Mouse (Mus musculus) megakaryocyte, embryonic 14.5 days (primary cell): ENCODE data around the gene Rsph9. TPM values are rescaled to one million over a fixed set of nuclear protein-coding genes. Genes with fewer than 3 reads are reported as not detected.

ENCODE experiments used
- H3K27me3 ChIP-seq: replicated peaks from 2 replicates; pipeline ENCODE3; 2012; ENCODE audit warnings: inconsistent platforms
- H3K36me3 ChIP-seq: replicated peaks from 2 replicates; pipeline ENCODE3; 2012; ENCODE audit warnings: low read length, inconsistent platforms, mixed read lengths
- H3K4me1 ChIP-seq: 2 replicates; pipeline ENCODE4 v1.6.1; 2012; ENCODE audit warnings: inconsistent platforms
- H3K4me3 ChIP-seq: replicated peaks from 2 replicates; pipeline ENCODE3; 2012; ENCODE audit warnings: moderate library complexity, mild to moderate bottlenecking, inconsistent platforms
- H3K9me3 ChIP-seq: 2 replicates; pipeline ENCODE4 v1.6.1; 2012; ENCODE audit warnings: inconsistent platforms
- FLI1 ChIP-seq: IDR thresholded peaks from 2 replicates; pipeline ENCODE4 v1.6.1; 2012; ENCODE audit warnings: low read length, inconsistent platforms, mixed read lengths
- GATA1 ChIP-seq: IDR thresholded peaks from 3 replicates; pipeline ENCODE4 v1.6.1; 2012; ENCODE audit warnings: mixed read lengths, low read length, inconsistent platforms, borderline replicate concordance
- polyA plus RNA-seq: library from polyadenylated mRNA; stranded (reverse); fragments of >175 nt; gene quantifications from 2 replicates; pipeline ENCODE4 v1.2.3, GENCODE M21; 2012; ENCODE audit warnings: low replicate concordance; ENCODE audit not compliant: insufficient read depth

Rsph9 gene
- polyA plus RNA-seq, 1 experiment, result not detected

DNA sequence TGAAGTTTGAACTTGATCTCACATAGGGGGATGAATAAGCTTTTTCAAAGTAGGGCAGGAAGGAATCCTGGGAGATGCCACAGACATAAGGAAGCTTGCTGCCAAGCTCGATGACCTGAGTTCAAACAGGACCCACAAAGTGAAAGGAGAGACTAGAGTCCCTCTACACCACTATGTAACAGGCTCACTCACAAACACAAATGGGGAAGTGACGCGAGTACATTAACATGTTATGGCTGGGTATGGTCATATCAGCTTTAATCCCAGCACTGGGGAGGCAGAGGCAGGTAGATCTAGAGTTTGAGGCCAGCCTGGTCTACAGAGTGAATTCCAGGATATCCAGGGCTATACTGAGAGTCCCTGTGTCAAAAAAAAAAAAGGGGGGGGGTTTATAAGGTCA is 10.3 kb upstream of the Rsph9 start:
- peak overlapping the region; percentile 18 for H3K4me3 ChIP-seq

DNA sequence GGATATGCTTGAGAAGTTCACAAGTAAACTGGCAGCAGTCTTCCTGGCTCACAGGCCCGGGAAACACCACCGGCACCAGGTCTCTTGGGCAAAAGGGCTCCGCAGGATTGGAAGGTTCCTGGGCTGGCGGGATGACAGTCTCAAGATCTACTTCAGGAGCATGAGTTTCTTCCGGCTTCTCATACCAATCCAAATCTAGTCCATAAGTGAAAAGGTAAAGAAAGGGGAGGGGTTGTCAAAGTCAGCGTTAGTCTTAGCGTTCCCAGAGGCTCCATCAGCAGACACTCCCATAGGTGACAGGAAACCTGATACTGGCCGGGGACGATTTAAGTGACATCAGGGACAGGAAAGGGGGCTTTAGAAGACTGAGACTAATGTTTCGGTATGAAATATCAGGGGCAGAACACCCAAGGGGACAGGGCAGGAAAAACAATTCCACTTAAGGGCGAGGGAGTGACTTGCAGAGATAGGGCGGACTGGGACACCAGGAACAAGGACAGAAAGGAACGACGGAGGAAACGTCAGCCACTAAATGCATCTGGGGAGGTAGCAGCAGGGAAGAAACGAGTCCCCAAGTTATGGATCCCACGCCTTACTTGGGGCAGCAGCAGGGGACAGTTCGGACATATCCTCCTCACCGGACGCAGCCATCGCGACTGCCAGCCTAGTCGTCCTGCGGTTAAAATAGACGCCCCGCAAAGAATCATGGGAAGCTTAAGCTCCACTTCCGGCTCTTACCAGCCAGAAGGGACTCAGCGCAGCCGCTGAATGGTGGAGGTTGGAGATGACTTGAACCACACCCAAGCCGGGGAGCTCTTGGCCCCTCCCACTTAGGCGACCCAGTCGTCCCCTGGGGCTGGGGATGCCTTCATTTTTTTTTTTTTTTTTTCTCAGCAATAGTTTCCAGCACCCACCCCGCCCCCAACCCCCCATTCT is 9.1 kb upstream of the Rsph9 start, which contains the start of gene Mad2l1bp:
Gene Mad2l1bp (minus strand): TSS at position 707 of the 936 bp plus-strand sequence.
- H3K4me1 ChIP-seq, result peaks cover 49% of the 10 kb centered on the region
- peak within 1 kb of the TSS; percentile 98 for H3K4me3 ChIP-seq
- H3K36me3 ChIP-seq, result peaks cover 33% of the 10 kb centered on the region
- no peaks in the 10 kb centered on the region for H3K9me3 ChIP-seq
- no peaks in the 10 kb centered on the region for H3K27me3 ChIP-seq
- TF ChIP-seq FLI1 (no peak), GATA1 (no peak)

More for the DNA sequence above, 10.3 kb upstream of the Rsph9 start:
- peaks cover 22% of the 10 kb centered on the region for H3K36me3 ChIP-seq
- H3K4me1 ChIP-seq, result peaks cover 50% of the 10 kb centered on the region
- no peak for TF ChIP-seq GATA1
- TF ChIP-seq FLI1, result no peak
- no peaks in the 10 kb centered on the region for H3K27me3 ChIP-seq
- H3K9me3 ChIP-seq, result no peaks in the 10 kb centered on the region

DNA sequence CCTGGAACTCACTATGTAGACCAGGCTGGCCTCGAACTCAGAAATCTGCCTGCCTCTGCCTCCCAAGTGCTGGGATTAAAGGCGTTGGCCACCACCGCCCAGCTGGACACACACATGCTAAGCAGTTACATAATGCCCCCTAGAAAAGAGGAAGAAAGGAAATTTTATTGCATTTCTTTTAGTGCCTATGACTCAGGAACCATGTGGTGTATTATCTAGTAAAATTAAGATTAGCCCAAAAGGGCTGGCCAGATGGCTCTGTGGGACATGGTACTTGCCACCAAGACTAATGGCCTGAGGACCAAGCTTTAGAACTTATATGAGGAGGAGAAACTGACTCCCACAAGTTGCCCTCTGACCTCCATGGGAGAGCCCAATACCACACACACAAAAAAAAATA is 4.1 kb downstream of the Rsph9 start:
- TF ChIP-seq GATA1 (no peak), FLI1 (no peak)
- Histone ChIP-seq H3K27me3 (no peaks in the 10 kb centered on the region), H3K9me3 (no peaks in the 10 kb centered on the region), H3K36me3 (peaks cover 34% of the 10 kb centered on the region), H3K4me1 (peaks cover 80% of the 10 kb centered on the region), H3K4me3 (no peak overlapping the region)

DNA sequence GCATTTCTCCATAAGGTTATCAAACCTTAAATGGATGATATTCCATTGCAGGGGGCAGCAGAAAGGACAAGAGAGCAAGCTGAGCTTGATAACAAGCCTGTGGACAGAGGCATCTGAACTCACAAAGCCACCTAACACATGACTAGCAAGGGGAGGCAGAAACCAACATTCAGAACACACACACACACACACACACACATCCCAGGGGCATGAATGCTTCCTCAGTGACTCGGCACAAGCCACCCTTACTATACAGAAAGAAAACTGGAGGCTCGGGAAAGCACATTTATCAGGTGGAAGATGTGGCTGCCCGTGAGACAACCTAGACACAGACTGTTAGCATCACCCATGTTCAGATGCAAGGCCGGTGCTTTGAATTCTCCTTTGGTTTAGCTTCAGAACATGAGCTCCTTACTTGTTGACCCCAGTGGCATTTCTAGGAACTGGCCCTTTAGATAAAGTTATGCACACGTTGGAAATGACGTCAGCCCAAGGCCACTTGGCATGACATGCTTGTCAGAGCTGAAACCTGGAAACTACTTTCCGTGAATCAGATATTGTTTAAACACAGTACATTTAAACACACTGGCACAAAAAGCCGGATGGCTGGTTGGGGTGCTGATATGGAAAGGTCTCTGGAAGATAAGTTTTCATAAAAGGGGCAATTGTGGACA is 5.3 kb downstream of the Rsph9 start:
- Histone ChIP-seq H3K27me3 (no peaks in the 10 kb centered on the region), H3K36me3 (peaks cover 28% of the 10 kb centered on the region), H3K4me3 (peak overlapping the region; percentile 69), H3K9me3 (no peaks in the 10 kb centered on the region), H3K4me1 (peaks cover 70% of the 10 kb centered on the region)
- TF ChIP-seq FLI1 (no peak), GATA1 (no peak)

DNA sequence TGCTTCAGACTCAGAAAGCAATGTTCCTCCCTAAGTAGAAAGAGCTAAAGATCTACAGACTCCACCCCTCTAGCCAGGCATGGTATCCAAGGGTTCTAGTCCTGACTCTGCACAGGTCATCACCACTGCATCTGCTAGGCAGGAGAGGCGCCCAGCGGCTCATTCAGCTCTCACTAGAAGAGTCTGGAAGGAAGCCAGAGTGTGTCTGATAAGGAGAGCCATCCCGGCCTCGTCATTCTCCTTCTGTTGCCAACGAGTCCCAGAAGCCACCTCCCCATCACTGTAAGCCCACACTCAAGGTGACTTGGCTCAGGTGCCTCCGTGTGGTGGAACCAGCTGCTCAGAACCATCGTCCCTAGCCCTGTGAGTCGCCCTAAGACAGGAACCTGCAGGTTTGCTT is 11.2 kb downstream of the Rsph9 start:
- Histone ChIP-seq H3K36me3 (peaks cover 53% of the 10 kb centered on the region), H3K9me3 (no peaks in the 10 kb centered on the region), H3K27me3 (no peaks in the 10 kb centered on the region), H3K4me1 (peaks cover 52% of the 10 kb centered on the region), H3K4me3 (peak overlapping the region; percentile 4)
- no peak for TF ChIP-seq FLI1
- no peak for TF ChIP-seq GATA1

DNA sequence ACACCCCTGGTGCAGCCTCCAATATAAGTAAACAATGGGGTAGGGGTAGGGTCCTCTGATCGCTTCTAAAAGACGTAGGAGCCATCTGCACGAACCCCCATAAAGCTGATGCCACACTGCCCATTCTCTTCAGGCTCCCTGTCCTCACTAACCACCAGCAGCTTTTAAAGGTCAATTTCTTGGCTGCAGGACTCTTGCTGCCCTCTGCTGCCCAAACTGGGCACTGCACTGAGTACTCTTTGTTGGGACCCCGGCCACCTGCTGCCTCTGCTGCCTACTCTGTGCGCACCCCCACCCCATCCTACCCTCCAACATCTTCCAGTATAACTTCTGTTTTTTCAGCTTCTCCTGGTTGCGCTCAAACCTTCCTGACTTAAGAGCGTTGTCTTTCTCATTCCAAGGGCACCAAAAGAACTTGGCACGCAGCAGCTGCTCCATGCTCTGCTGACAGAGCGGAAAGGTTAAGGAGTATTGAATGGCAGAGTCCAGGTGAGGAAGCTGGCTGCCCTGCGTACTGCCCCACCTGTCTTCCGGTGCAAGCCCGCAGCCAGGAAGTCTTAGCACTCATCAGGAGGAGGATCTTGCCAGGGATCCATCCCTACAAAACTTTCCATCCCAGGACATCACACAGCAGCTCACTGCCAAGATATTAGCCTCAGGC is 11.8 kb downstream of the Rsph9 start:
- H3K4me3 ChIP-seq, result peak overlapping the region; percentile 14
- H3K27me3 ChIP-seq, result no peaks in the 10 kb centered on the region
- peaks cover 45% of the 10 kb centered on the region for H3K4me1 ChIP-seq
- no peak for TF ChIP-seq FLI1
- no peak for TF ChIP-seq GATA1
- no peaks in the 10 kb centered on the region for H3K9me3 ChIP-seq
- peaks cover 59% of the 10 kb centered on the region for H3K36me3 ChIP-seq

DNA sequence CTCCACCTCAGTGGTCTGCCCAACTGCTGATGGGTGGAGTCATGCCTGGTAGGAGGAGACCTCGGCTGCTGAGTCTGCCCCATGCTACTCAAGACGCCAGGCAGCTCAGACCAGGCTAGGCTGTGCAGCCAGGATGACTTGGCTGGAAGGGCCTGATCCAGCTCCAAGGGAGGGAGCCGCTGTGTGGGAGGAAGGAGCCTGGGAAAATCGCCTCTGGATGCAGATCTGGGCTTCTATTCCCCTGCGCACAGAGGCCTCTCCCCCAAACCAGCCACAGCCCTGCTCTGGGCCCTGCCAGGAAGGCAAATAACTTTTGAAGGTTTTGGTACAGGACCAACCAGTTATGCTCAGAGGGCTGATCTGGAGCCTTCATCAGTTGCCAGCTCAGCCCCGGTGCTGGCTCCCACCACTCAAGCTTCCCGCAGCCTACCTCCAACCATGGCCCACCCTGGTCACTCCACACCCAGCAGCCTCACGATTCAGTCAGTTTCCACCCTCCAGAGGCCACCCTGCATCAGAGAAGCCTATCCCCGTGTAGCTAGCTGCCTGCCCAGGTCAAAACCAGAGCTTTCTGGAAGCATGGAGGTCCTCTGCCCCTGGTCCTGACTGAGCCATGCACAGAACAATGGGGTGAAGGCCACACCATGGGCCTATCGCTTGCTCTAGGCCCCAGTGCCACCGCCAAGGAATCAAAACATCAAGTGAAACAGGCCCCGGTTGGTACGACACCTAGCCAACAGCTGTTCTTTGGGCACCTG is 14.1 kb downstream of the Rsph9 start:
- TF ChIP-seq GATA1 (no peak), FLI1 (no peak)
- peaks cover 34% of the 10 kb centered on the region for H3K4me1 ChIP-seq
- H3K9me3 ChIP-seq, result no peaks in the 10 kb centered on the region
- H3K4me3 ChIP-seq, result no peak overlapping the region
- H3K27me3 ChIP-seq, result no peaks in the 10 kb centered on the region
- H3K36me3 ChIP-seq, result peaks cover 72% of the 10 kb centered on the region

DNA sequence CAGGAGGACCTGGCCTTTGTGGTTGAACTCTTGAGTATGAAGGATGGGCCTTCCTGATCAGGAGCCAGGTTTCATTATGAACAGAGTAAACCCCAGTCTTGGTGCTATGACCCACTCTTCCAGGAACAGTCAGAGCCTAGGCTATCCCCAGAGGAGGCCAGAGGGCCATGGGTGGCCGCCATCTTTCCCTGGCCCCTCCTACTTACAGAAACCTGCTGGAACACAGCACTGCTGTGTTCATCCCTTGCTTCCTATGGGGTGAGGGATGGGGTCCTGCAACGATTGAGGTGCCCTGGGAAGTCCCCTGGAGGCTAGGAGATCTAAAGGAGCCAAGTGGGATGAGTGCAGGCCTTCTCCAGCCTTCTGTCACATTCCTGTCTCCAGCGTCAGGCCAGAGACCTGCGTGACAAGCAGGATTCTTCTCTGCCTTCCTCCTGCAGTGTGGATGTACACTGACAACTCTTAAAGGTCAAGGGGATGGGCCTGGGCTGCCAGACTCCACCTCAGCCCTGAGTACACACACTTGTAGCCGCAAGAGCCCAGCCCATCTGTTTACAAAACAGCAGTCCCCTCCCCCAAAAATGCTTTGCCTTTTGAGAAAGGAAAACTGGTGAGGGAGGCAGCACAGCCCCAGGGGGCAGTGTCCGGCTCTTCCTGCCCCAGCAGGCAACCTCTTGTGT is 16.1 kb downstream of the Rsph9 start:
- no peaks in the 10 kb centered on the region for H3K27me3 ChIP-seq
- H3K4me3 ChIP-seq, result no peak overlapping the region
- H3K4me1 ChIP-seq, result peaks cover 28% of the 10 kb centered on the region
- no peaks in the 10 kb centered on the region for H3K9me3 ChIP-seq
- peaks cover 86% of the 10 kb centered on the region for H3K36me3 ChIP-seq
- TF ChIP-seq FLI1 (no peak), GATA1 (no peak)

DNA sequence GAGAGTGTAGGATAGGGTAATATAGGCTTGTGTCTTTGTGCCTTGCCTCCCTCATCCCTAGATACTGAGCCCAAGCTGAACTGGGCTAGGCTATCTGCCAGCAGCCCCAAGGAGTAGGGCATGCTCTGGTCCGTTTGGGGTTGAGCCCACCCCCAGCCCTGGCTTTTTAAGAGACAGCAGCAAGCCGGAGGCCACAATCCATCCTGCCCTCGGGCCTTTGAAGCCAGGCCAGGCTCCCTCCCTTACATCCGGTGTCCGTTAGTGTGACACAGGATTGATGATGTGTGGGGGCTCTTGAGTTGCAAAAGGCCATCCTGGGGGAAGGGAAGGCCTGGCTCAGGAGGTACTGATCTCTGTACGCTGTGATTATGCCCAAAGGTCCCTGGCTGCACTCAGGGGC is 17.4 kb downstream of the Rsph9 start:
- peaks cover 97% of the 10 kb centered on the region for H3K36me3 ChIP-seq
- no peaks in the 10 kb centered on the region for H3K9me3 ChIP-seq
- H3K27me3 ChIP-seq, result no peaks in the 10 kb centered on the region
- TF ChIP-seq FLI1 (no peak), GATA1 (no peak)
- H3K4me1 ChIP-seq, result peaks cover 16% of the 10 kb centered on the region
- no peak overlapping the region for H3K4me3 ChIP-seq
